ENCODE assay signal across 22 mouse cellular contexts in genomic region chr10:109672896-109673295, GRCm38 (mm10).
A peak's percentile ranks its signal among the peaks of the same experiment; 100 is the strongest.
DNase-seq lines count a peak whose midpoint lies in the region; ATAC-seq lines count a peak whose summit lies in the region.
"Had no signal": no experiment of that assay in that cellular context is flagged by ENCODE, and none has a peak within 500 bp of the region (broad histone marks: within the 10 kb centered on the region; RNA-seq: fewer than 3 reads in every experiment).

No protein-coding gene starts in this region.

- H3K27me3 ChIP-seq in intestine, embryonic 15.5 days (replicated peaks) = no peaks in the 10 kb centered on the region
- H3K27me3 ChIP-seq in heart, embryonic 10.5 days (ENCODE audit: insufficient read depth, poor library complexity, severe bottlenecking) = no peaks in the 10 kb centered on the region
- H3K27me3 ChIP-seq: embryonic facial prominence, embryonic 15.5 days; heart, embryonic 15.5 days had no signal

- H3K9me3 ChIP-seq in intestine, embryonic 15.5 days = no peaks in the 10 kb centered on the region
- H3K9me3 ChIP-seq in heart, embryonic 10.5 days = no peaks in the 10 kb centered on the region
- H3K9me3 ChIP-seq: embryonic facial prominence, embryonic 15.5 days; forebrain, embryonic 10.5 days; heart, embryonic 15.5 days; hindbrain, embryonic 10.5 days had no signal

- no peak for ATAC-seq in intestine, embryonic 15.5 days
- ATAC-seq: forebrain, embryonic 14.5 days; intestine, postnatal 0 days had no signal

- DNase-seq in cerebellum, adult 11 months = peak; percentile 70
- peak; percentile 74 to 85 for DNase-seq in cerebellum, adult 18-20 months
- DNase-seq in cerebellum, adult 9-11 months = peak; percentile 88
- DNase-seq in cerebellum, postnatal 36 days = peak; percentile 66 to 73
- DNase-seq in kidney, adult 11 months = no peak
- DNase-seq in heart, embryonic 10.5 days (ENCODE audit: low spot score) = no peak
- DNase-seq: adrenal gland, adult 2 months; adrenal gland, postnatal 25 days; embryo, embryonic 11 days; gastrocnemius, postnatal 10 days; heart, adult 18-20 months; kidney, adult 9 months had no signal

- H3K9ac ChIP-seq in intestine, embryonic 15.5 days = no peak overlapping the region
- H3K9ac ChIP-seq: embryonic facial prominence, embryonic 15.5 days; heart, embryonic 15.5 days; hindbrain, embryonic 14.5 days had no signal

- no peak overlapping the region for H3K4me2 ChIP-seq in intestine, embryonic 15.5 days (replicated peaks)
- H3K4me2 ChIP-seq: embryonic facial prominence, embryonic 15.5 days; heart, embryonic 11.5 days; heart, embryonic 15.5 days; hindbrain, embryonic 14.5 days had no signal

- 73% methylated on average over 2 of the region's 2 CpGs for WGBS in intestine, embryonic 15.5 days
- 75% methylated on average over 2 of the region's 2 CpGs for WGBS in heart, embryonic 10.5 days

- H3K4me3 ChIP-seq in intestine, embryonic 15.5 days (replicated peaks) = no peak overlapping the region
- H3K4me3 ChIP-seq in heart, embryonic 10.5 days = no peak overlapping the region
- H3K4me3 ChIP-seq: embryonic facial prominence, embryonic 15.5 days; erythroblast, embryonic 14.5 days; forebrain, embryonic 10.5 days; heart, embryonic 15.5 days; hindbrain, embryonic 10.5 days had no signal

- H3K27ac ChIP-seq in intestine, embryonic 15.5 days = no peak overlapping the region
- H3K27ac ChIP-seq in heart, embryonic 10.5 days = no peak overlapping the region
- H3K27ac ChIP-seq: embryonic facial prominence, embryonic 15.5 days; forebrain, embryonic 10.5 days; heart, embryonic 15.5 days; hindbrain, embryonic 10.5 days; hindbrain, embryonic 14.5 days had no signal

- H3K36me3 ChIP-seq in intestine, embryonic 15.5 days = no peaks in the 10 kb centered on the region
- no peaks in the 10 kb centered on the region for H3K36me3 ChIP-seq in heart, embryonic 10.5 days
- H3K36me3 ChIP-seq: embryonic facial prominence, embryonic 15.5 days; forebrain, embryonic 10.5 days; heart, embryonic 15.5 days; hindbrain, embryonic 10.5 days had no signal

- no peaks in the 10 kb centered on the region for H3K4me1 ChIP-seq in intestine, embryonic 15.5 days (replicated peaks)
- no peaks in the 10 kb centered on the region for H3K4me1 ChIP-seq in heart, embryonic 10.5 days
- H3K4me1 ChIP-seq: embryonic facial prominence, embryonic 15.5 days; forebrain, embryonic 10.5 days; heart, embryonic 15.5 days; hindbrain, embryonic 10.5 days had no signal

Comparison
In these comparisons a context has a peak if more than half of its experiments do, and no peak if none do; other contexts are left out.
1. DNase-seq: peak in cerebellum, adult 11 months (single experiment), cerebellum, adult 18-20 months (2 of 2), cerebellum, adult 9-11 months (single experiment) and cerebellum, postnatal 36 days (2 of 2); none in kidney, adult 11 months (single experiment) and heart, embryonic 10.5 days (single experiment).